Mouse (Mus musculus) cortical plate, adult 2 months (tissue): ENCODE measurements around the gene Wee1.

Experiments used
- CTCF ChIP-seq: fragments of 200-500 bp; IDR thresholded peaks from 2 replicates; pipeline ENCODE4 v1.5.1; 2011; ENCODE audit warnings: mild to moderate bottlenecking, control low read depth, low read length; ENCODE audit not compliant: insufficient read depth; ENCODE audit errors: extremely low read depth
- POLR2A ChIP-seq: fragments of 200-500 bp; IDR thresholded peaks from 2 replicates; pipeline ENCODE4 v1.6.1; 2011; ENCODE audit warnings: mild to moderate bottlenecking, low read length, control low read depth; ENCODE audit not compliant: insufficient read depth; ENCODE audit errors: extremely low read depth

DNA sequence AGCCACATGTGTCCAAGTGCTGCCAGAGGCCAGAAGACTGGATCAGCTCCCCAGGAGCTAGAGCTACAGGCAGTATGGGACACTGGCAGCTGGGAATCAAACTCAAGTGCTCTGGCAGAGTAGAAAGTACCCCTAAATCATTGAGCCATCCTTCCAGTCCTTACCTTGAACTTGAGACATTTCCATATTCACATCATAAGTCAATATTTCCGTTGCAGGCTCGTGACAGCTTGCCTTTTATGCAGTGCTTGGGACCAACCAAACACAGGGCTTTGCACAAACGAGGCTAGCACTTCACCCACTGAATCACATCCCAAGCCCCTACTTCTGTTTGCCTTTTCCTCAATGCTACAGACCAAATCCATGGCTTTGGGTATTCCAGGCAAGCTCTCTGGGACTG is 36.2 kb downstream of the Wee1 start:
- TF ChIP-seq CTCF (no peak), POLR2A (no peak)
